Mouse (Mus musculus) MEL (cell line): ENCODE measurements around the gene Rbfox3.

Source experiments
- CHD1 ChIP-seq: IDR thresholded peaks from 2 replicates; pipeline ENCODE4 v1.6.1; 2012; ENCODE audit warnings: low read depth, mild to moderate bottlenecking, inconsistent platforms, low read length, improper control_type of control experiment
- CTCF ChIP-seq, 3 experiments: IDR thresholded peaks in 2 of 3; conservative IDR thresholded peaks in 1 of 3; 2 replicates each; pipeline ENCODE4 v1.5.1; 2011 to 2012; ENCODE audit warnings: low read length in 3 of 3, low read depth in 2 of 3, mild to moderate bottlenecking in 2 of 3, improper control_type of control experiment in 1 of 3, inconsistent platforms in 1 of 3, mixed read lengths in 1 of 3, moderate library complexity in 1 of 3; ENCODE audit not compliant: control insufficient read depth in 1 of 3, insufficient read depth in 1 of 3, poor library complexity in 1 of 3, severe bottlenecking in 1 of 3
- ETS1 ChIP-seq: IDR thresholded peaks from 2 replicates; pipeline ENCODE4 v1.6.1; 2012; ENCODE audit warnings: low read depth, mild to moderate bottlenecking, inconsistent platforms, low read length, improper control_type of control experiment, moderate library complexity
- MEF2A ChIP-seq: IDR thresholded peaks from 2 replicates; pipeline ENCODE4 v1.6.1; 2014; ENCODE audit warnings: low read depth, mild to moderate bottlenecking, inconsistent platforms, low read length, improper control_type of control experiment; ENCODE audit not compliant: poor library complexity, insufficient replicate concordance, severe bottlenecking; ENCODE audit errors: extremely low read depth
- MXI1 ChIP-seq: IDR thresholded peaks from 2 replicates; pipeline ENCODE4 v1.6.1; 2011; ENCODE audit warnings: mild to moderate bottlenecking, low read depth, low read length, improper control_type of control experiment
- NELFE ChIP-seq: IDR thresholded peaks from 2 replicates; pipeline ENCODE4 v1.6.1; 2011; ENCODE audit warnings: low read depth, low read length, improper control_type of control experiment
- POLR2A ChIP-seq, 2 experiments: IDR thresholded peaks; 2 replicates each; pipeline ENCODE4 v1.6.1; 2011 to 2012; ENCODE audit warnings: low read length in 2 of 2, mild to moderate bottlenecking in 2 of 2, control low read depth in 1 of 2, improper control_type of control experiment in 1 of 2, low read depth in 1 of 2, moderate library complexity in 1 of 2; ENCODE audit not compliant: control insufficient read depth in 1 of 2, insufficient read depth in 1 of 2, poor library complexity in 1 of 2

GRCm38 (mm10) chr11:118476396-118477373 lies 434.7 kb downstream of the Rbfox3 start, which contains the start of gene Engase:
- TF ChIP-seq NELFE (peak; percentile 92), MXI1 (peak; percentile 91), CHD1 (no peak), CTCF (IDR thresholded peaks at IDR 0.05 in 2 of 3, conservative IDR thresholded peaks at IDR 0.05 in 1 of 3; ENCODE audit: control insufficient read depth in 1 of 3, insufficient read depth in 1 of 3, low read depth in 2 of 3, low read length in 3 of 3, poor library complexity in 1 of 3, severe bottlenecking in 1 of 3) (no peak), MEF2A (no peak), ETS1 (no peak), POLR2A (IDR thresholded peaks at IDR 0.05; ENCODE audit: control insufficient read depth in 1 of 2, insufficient read depth in 1 of 2, low read depth in 1 of 2, low read length in 2 of 2, poor library complexity in 1 of 2) (peak; percentile 93 to 94)
